Mouse (Mus musculus): ENCODE data around the gene Car9.

- TF ChIP-seq CTCF (IDR thresholded peaks at IDR 0.05; ENCODE audit: borderline replicate concordance, control insufficient read depth, extremely low read depth, insufficient read depth, low read length, poor library complexity) (no peak), POLR2A (IDR thresholded peaks at IDR 0.05; ENCODE audit: control insufficient read depth, extremely low read depth, insufficient read depth, low read length, poor library complexity) (no peak)
These were observed 10.2 kb upstream of the Car9 start for GRCm38 (mm10) chr4:43496587-43496986.

Data from thymus, adult 2 months (tissue).